Mouse (Mus musculus): Measurements from ENCODE around the gene Ift27.
A peak's percentile ranks its signal among the peaks of the same experiment; 100 is the strongest.

Gene Ift27

DNA sequence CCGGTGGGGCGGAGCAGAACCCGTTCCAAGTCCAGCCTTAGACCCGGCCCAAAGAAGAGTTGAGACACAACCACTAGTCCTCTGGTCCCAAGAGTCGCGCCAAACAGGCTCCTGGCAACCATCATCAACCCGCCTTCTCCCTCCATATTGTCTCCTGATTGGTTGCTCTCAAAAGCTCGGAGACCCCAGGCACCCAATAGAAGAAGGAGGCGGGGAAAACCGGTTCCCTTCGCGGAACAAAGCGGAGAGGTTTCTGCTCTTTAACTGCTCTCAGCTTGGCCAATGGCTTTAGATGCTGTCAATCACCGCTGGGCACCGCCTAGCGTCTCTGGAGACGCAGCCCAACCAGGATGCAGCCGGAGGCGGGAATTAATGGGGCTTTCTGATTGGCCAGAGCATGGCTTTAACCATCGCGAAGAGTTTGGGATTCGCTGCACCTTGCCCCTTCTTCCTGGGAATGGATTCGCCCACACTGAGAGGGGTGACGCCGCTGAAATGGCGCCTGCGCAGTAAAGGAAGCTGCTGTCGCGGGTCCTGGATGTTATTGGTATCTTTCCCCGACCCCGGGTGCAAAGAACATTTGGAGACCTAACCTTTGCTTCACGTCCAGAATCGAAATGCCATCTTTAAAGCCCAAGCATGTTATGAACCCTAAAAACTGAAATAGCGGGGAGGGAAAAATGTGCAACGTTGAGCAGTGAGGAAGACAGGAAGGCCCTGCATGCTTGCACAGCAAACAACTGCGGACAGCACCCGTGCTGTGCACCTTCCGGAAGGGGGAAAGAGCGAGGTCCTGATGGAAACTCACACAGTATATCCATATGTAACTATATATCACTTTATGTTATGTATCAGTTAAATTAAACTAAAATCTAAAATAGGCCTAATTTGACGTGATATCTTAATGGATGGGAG is at the start of gene Ift27:
Ift27 (minus strand) TSS at position 136 of the 915 bp plus-strand sequence.
- DNase-seq (ENCODE audit: low spot score in 2 of 2), result peak; percentile 84 to 90

DNA sequence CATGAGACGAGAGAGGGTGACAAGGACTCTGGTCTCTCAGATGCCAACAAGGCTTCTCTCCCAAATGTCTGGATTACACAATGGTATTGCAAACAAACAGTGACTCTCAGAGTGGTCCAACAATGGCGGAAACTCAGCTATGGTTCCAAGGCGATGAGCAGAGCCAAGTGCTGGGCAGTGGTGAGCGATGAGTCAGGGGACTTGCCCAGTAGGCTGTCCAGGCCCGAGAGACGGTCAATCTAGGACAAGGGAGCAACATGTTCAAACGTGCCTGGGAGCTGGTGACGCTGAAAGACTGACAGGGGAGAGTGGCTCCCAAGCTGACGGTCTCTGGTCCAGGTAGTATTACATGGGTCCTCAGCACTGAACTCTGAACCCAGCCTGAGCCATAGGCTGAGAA is 41.4 kb upstream of the Ift27 start:
- no peak for DNase-seq (ENCODE audit: low spot score in 2 of 2)

DNA sequence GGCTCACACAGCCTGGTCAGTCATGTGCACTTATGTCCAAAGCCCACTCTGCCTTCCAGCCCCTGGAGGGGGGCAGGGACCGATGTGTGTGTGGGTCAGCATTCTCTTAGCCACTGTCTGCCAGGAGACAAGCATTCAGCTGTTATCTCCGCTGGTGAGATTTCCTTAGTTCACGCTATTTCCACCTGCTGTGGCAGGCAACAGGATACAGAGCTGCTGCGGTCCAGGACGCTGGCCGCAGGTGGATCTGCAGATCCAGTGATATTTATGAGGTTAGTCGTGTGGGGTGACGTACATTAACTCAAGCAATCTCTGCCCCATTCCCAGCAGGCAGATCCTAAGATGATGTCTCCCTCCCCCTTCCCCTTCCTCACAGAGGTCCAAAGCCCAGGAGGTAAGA is 37.5 kb upstream of the Ift27 start:
- DNase-seq (ENCODE audit: low spot score in 2 of 2), result no peak

DNA sequence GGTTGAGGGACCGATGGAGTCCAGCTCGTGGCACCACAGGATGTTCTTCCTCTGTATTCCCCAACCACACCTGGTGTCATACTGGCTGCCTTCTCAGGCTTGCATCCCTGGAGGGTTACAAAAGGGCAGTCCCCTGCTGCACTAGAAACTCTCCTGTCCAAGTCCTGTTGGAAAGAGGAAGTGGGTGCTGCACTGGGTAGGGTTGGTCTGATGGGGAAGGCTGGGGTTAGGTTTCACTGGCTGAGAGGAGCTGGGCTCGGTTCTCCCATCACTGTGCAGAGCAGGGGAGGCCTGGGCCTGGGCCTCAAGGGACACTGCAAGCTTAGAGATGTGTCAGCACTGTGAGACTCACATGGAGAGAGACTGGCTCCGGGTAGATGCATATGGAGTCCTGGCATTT is 36.3 kb upstream of the Ift27 start:
- no peak for DNase-seq (ENCODE audit: low spot score in 2 of 2)

DNA sequence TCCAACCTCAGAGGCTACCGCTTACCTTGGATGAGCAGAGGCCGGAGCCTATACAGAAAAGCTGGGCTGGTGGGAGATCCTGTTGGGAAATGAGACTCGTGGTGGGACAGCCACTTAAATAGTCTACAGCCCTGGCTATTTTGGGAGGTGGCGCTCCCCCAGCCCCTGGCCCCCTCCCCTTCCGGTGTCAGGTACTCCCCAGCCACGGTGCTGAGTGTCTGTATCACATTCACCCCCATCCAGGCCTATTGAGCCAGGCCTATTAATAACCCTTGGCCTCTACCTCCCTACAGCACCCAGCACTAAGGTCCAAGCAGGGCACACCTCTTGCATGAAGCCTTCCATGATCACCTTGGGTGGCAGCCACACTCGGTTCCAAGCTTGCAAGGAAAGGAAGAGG is 32.4 kb upstream of the Ift27 start, which contains the start of gene Pvalb:
Pvalb (minus strand) TSS at position 89 of the 400 bp plus-strand sequence.
- DNase-seq (ENCODE audit: low spot score in 2 of 2), result no peak

DNA sequence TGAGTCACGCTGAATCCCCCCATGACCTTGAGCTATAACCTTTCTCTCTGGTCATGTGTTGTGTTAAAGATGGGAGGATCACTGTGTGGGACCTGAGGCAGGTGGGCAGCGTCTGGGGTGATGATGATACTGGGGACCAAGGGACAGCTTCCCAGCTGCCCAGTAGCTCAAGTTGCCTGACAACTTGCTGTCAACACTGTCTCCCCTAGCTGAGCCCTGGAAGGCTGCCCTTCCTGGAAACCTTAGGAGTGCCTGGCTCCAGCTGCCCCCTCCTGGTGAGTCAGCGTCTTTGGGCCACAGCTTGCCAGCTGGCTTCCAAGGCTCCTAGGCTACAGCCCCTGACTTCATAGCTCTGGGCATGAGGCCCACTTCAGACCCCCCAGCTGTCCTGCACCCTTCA is 31.3 kb upstream of the Ift27 start:
- no peak for DNase-seq (ENCODE audit: low spot score in 2 of 2)

DNA sequence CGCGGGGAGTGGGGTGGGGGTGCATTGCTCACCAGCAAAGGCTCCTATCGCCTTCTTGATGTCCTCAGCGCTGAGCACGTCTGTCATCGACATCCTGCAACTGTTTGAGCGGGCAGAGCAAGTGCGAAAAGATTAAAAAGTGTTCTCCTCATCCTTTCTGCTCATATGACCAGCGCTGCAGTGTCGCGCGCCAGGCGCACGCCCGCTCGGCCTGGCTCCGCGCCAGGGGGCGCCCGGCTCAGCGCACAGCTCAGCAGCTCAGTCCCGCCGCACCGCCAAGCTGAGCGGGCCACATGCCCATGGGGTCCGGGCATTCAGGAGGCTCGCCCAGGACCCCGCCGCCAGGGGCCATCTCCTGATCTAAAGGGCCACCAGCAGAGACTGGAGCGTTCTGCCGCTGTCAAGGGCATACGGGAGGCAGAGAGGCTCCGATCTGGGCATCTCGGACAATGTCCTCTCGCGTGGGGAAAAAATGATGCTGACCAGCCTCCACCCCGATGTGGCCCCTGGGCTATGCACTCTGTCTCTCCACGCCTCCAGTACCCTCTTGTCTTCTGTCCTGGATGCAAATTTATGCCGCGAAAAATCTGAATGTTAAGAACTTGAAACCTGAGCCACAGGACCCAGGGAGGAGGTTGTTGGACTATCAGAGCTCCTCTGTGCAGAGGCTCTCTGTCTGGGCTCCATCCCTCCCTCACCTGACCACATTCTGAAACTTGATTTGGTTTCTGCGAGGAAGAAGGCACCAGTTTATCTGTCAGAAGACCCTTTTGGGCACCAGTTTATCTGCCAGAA is 30.3 kb upstream of the Ift27 start:
- peak in 1 of 2 experiments; percentile 18 for DNase-seq (ENCODE audit: low spot score in 2 of 2)

DNA sequence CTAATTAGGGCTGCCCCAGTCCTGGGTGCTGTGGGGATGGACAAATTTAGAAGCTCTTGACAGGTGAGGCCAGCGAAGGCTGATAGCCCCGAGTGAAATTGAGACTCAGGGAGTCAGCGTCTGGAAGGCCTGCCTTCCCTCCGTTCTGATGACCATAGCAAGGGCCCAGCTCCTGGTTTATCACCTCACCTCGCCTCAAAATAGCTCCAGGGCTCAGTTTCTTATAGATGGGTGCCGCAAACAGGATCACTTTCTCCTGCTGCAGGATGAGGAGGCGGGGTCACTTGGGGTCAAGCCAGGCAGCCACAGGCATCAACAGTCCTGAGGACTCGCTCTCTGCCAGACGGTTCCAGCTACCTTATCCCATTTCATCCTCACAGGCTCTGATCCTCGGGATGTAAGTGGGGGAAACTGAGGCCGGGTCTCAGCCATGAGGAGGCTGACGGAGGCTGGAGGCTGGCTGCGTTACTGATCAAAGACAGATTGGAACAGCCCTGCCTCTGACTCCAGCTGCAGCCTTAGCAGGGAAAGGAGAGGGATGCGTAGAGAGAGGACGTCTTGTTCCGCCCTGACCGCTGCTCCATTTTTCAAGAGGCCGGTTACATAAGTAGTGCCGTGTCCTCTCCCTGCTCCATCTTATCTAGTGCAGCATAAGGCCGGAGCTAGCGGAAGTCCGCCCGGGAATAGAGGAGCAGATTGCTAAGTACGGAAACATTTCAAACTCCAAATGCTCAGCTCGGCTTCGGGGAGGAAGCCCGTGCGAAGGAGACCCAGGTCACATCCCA is 21.4 kb upstream of the Ift27 start:
- no peak for DNase-seq (ENCODE audit: low spot score in 2 of 2)

DNA sequence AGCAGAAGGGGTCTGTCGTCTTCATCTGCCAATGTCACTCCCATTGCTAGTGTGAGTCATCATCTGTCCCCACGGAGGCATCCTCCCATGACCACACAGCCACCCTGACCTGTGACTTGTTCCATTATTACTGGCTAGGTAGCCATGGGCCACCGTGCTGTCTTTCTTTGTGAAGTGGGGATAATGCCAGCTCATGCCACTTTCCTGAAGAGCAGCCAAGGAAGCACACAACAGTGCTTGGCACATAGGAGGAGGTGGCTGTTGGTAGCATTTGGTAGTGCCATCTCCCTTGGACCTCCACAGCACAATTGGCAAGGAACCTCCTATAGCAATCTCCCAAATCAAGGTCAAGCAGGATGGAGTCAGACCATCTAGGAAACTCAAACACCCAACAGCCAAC is 20.4 kb upstream of the Ift27 start:
- DNase-seq (ENCODE audit: low spot score in 2 of 2), result no peak

DNA sequence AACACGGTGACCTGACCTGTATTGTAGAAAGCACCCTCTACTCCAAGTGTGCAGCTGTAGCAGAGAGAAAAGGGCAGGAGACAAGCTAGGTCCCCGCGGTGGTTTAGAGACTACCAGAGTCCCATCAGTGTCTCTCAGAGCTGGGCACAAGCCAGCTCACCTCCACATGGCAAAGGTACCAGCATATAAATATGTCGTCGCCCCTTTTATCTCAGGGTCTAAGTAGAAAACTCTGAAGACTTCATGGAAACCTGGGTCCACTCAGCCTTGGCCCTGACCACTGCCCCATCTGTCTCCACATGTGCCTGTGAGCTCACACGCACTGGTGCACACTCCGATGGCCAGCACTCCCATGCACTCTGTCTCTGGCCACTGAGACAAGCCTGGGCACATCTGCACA is 15.7 kb upstream of the Ift27 start:
- DNase-seq (ENCODE audit: low spot score in 2 of 2), result no peak

DNA sequence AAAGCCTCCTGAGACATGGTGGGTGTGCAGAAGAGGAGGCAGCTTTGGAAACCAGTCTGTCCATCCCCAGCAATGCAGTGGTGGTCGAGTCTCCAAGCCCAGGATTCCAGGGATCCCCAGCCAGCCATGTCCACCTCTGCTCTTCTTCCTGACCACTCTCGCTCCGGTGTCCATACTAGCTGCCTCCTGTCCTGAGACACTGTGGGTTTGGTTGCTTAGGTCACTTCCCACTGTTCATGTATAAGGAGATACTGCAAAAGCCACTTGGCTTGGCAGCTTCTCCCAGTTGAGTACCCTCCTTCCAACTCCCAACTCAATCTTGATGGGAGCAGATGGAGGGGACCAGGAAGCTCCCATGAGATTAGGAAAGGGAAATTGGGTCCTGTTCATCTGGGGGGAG is 14.6 kb upstream of the Ift27 start:
- no peak for DNase-seq (ENCODE audit: low spot score in 2 of 2)

DNA sequence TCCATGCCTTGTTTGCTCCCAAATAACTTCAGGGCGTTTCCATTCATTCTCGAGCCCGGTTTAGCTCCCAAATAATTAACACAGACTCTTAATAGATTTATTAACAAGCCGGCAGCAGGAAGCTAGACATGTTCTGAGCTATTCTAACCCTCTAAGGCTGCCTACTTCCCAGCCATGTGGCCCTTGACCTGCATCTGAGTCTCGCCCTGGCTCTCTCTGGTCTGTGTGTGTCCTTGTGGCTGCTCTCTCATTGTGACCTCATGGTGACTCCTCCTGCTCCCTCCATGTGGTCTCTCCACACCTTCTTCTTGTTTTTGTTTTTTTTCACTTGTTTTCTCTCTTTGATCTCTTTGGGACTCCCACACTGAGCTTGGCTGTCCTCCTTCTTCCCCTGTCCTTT is 13.0 kb upstream of the Ift27 start:
- DNase-seq (ENCODE audit: low spot score in 2 of 2), result no peak

DNA sequence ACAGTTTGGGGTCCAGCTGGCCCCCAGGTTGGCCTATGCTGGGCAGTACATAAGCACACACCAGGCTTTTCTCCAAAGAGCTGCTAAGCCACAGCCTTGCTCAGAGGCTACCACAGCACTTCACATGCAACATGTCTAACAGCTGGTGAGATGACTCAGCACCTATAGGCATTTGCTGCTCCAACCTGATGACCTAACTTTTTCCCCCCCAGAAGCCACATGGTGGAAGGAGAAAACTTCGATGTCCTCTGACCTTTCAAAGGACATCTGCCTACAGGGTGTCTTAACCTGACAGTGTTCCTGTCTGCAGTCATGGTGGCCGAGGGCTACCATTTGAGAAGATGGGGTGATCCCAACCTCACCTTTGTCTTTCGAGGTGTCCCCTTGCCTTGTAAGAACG is 11.7 kb upstream of the Ift27 start:
- DNase-seq (ENCODE audit: low spot score in 2 of 2), result no peak

DNA sequence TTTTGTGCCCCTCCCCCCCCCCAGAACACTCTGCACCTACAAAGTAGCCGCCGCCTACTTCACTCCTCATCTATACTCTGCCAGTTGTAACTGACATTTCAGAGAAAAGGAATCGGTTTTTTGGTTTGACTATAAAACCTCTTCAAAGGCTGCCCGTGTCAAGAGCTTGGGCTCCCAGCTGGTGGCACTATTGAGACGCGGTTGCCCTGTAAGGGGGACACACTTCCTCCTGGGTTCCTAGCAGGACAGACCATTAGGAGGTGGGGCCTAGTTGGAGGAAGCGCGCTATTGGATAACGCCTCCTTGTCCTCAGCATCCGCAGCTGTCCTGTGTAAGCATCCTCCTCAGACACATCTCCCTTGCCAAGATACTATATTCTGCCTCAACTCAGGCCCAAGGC is 10.9 kb upstream of the Ift27 start:
- no peak for DNase-seq (ENCODE audit: low spot score in 2 of 2)

DNA sequence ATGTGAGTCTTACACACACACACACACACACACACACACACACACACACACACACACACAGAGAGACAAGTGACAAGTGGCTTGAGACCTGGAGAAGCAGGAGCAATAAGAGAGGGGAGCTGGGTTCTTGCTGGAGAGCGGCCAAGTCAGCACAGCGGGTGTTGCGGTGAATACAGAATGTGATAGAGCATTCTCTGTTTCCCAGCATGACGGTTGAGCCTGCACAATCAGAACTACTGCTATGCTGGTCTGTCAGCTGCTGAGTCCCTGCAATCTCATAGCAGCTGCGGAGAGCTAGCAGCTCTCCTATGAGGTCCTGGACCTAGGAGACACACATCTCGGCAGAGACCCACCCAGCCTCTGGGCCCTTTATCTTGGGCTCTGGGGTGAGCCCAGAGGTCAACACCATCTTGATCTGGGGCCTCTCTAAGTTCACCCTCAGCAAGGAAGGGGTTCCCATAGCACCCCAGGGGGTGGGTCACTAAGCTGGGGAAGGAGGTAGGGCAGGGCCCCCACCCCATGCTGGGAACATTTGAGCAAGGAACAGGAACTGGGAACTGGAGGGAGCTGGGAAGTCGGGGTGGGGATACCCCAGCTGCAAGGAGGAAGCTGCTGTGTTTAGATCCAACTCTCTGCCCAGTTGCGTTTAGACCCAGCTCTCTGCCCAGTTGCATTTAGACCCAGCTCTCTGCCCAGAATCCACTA is 7.9 kb upstream of the Ift27 start:
- no peak for DNase-seq (ENCODE audit: low spot score in 2 of 2)

DNA sequence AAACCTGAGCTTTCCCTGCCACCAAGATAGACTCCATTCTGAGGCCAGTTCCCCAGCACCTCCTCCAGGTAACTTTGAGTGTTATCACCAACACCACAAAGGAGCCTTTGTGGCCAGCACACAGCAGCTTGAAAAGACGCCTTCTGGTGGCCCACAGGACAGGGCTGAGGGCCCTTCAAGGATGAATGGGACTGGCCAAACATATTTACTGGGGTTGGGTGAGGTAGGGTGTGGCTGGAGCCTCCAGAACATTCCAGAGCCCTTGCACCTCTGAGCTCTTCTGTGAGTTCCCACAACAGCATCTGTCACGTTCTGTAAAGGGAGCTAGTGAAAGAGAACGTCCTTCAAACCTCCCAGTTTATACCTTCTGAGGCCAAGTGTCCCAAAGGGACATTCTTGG is 5.9 kb upstream of the Ift27 start:
- DNase-seq (ENCODE audit: low spot score in 2 of 2), result no peak

DNA sequence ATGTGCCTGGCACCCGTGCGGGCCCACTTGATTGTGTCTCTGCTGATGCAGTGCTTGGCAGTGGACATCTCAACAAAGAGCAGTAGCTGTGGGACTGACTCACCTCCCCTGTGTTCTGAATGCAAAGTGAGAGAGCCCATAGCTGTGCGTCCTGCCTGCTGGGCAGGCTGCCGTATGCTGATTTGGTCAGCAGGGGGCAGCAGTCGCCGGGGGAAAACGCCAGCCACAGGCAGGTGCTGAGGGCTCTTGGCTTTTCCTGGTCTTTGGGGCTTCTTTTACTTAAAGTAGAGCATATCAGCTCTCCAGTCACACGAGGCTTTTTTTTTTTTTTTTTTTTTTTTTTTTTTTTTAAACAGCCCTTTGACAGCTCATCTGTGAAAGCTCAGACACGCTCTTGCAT is 4.5 kb upstream of the Ift27 start:
- peak; percentile 57 to 75 for DNase-seq (ENCODE audit: low spot score in 2 of 2)

DNA sequence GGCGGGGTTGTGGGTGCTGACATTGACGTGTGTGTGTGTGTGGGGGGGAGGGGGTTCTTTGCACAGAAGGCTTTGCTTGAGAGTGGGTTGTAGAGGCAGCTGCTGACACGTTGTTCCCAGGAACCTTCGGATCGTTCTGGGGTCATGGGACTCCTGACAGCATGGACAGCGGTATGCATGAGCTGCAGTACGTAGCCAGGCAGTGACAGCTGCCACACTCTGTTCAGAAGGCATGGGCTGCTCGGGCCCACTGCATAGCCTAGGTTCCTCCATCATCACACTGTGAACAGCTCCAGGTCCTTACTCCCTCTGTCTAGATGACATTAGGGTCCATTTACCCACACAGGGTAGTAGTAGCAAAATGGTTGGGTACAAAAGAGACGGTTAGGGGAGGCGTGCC is 3.4 kb upstream of the Ift27 start:
- no peak for DNase-seq (ENCODE audit: low spot score in 2 of 2)

DNA sequence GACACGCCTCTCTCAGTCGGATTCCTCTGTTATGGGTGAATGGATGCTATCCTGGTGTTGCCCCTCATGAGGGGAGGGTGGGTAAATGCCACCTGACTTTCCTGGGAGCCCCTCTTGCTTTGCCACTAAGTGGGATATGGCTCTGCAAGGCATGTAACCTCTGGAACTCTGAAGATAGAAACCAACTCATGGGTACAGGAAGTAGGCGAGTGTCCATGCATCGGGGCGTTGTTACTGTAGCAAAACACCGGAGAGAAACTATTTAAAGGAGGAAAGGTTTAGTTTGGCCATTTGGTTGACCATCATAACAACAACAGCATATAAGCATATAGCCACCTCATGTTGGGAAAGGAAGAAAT is 959 bp upstream of the Ift27 start:
- no peak for DNase-seq (ENCODE audit: low spot score in 2 of 2)

DNA sequence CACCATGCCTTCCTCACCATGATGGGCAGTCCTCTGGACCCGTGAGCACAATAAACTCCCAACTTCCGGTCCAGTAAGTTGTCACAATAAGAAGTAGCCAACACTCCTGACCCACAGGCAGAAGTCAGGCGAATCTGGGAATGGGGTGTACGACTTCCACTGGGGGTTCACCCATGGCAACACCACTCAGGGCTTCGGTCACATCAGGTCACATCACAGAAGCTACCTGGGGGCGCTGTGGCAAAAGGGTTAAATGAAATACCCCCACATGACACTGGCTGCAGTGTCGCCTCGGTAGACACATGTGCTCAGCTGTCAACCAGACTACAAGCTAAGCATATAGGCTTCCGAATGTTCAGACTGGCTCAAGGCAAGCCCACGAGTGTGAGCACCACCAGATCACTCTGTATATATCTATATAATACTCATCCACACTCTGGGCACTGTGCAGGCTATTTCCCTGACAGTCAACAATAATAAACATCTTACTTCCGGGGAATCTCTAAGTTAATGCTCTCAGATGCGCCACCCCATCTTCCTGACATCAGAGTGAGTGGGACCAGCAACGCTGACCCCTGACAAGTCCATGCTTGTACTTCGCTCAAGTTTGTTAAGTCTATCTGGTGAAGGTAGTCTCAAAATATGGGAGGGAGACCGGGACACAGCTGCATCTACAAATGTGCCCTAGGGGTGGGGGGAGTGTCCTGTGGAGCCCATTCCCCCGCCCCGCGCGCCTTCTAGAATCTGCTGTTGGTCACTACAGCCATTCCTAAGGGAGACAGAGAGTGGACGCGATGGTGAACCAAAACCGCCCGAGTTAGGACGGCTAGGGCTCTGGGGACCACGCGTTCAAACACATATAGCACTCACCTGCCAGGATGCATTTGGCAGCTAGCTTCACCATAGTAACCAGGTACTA is 749 bp downstream of the Ift27 start:
- DNase-seq (ENCODE audit: low spot score in 2 of 2), result no peak

All from spleen, postnatal 14 days (tissue).